Mouse (Mus musculus) CH12F3 (cell line): Measurements from ENCODE around the gene Gm826.

Experiments
- in situ Hi-C: fragments of 300-500 bp; cut with MboI; formaldehyde crosslinking; loops from 2 replicates; pipeline ENCODE4 v1.14.3; 2020; ENCODE audit warnings: low sequenced_read_pairs

The Gm826 gene

GRCm38 (mm10) chr2:160334111-160334661 lies at the start of gene Gm826:
TSS of gene Gm826 (minus strand) at chr2:160334162.
- in situ Hi-C loops = no loop called here

- in situ Hi-C loops = no loop called here
These were observed 49.5 kb upstream of the Gm826 start for GRCm38 (mm10) chr2:160383418-160383817.

- in situ Hi-C loops = loop anchor here (10.0 kb wide), 1 partner anchor 207 kb away; no protein-coding TSS in a partner anchor
These were observed 44.3 kb upstream of the Gm826 start for GRCm38 (mm10) chr2:160378271-160378670.

GRCm38 (mm10) chr2:160376236-160376635 lies 42.3 kb upstream of the Gm826 start:
- in situ Hi-C loops = loop anchor here (10.0 kb wide), 1 partner anchor 209 kb away; no protein-coding TSS in a partner anchor

DNA sequence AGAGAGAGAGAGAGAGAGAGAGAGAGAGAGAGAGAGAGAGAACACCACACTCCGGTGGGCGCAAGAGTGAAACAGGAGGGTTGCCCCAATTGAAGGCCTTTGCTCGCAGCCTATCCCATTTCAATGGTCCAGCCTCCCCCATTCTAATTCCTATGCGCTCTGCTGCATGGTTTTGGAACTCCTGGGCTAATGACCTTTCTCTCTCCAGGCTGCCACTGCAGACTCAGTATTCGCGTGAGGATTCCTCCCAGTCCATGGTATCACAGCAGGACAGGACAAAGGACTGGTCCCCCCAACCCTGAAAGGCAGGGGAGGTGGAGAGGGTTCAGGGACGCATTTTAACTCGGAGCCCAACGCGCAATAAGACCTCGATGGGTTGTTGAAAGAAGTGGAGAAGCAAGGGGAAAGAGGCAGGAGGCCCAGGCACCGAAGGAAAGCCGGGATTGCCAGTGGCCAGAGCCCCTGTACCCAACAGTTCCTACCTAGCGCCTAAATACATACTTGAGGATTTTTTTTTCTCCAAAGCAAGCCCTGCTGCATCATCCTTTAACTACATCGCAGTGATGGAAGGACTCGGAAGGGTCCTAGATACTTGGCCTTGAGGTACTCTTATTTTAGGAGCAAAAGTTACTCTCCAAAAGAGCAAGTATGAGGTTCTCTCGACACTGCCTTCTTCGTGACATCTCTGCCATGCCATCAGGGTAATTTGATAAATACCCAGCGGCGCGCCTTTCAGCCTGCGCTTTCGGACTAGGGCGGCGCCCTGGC lies 35.9 kb upstream of the Gm826 start:
- in situ Hi-C loops = loop anchor here (10.0 kb wide), 1 partner anchor 215 kb away; no protein-coding TSS in a partner anchor

GRCm38 (mm10) chr2:160368422-160369357 lies 34.7 kb upstream of the Gm826 start:
- in situ Hi-C loops = no loop called here

- in situ Hi-C loops = no loop called here
These were observed 33.7 kb upstream of the Gm826 start for GRCm38 (mm10) chr2:160367448-160368208.

- in situ Hi-C loops = no loop called here
These were observed 33.0 kb upstream of the Gm826 start, which contains the start of gene Mafb for GRCm38 (mm10) chr2:160366980-160367338. TSS of gene Mafb (minus strand) at chr2:160367065.

GRCm38 (mm10) chr2:160366111-160366979 lies 32.4 kb upstream of the Gm826 start:
- in situ Hi-C loops = no loop called here

DNA sequence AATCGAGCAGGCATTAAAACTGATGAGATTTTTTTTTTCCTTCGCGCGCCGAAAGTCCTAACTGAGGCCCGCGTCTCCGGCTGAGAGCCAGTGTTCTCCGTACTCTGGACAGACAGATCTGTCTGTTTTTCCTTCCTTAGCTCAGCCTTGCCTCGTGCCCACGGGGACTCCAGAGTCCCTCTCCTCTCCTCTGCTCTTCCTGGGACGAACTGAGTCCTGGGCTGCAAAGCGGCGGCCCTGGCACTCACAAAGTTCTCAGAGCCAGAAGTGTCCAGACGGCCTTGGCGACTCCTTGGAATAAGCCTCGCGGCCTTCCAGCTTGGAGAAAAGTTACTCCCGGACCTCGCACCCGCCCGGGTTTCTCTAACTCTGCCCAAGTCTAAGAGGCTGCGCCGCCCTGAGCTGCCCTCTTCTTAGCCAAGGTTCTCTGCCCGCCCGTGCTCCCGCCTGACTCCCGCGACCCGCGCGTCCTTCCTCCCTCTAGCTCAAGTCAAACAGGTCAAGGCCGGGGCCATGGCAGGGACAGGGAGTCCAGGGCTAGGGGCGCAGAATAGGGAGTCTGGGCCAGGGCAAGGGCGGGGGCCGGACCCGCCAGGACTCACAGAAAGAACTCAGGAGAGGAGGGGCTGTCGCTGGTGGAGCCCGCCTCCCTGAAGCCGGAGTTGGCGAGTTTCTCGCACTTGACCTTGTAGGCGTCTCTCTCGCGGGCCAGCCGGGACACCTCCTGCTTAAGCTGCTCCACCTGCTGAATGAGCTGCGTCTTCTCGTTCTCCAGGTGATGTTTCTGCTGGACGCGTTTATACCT lies 31.3 kb upstream of the Gm826 start:
- in situ Hi-C loops = no loop called here

GRCm38 (mm10) chr2:160364666-160365065 lies 30.7 kb upstream of the Gm826 start:
- in situ Hi-C loops = no loop called here

GRCm38 (mm10) chr2:160364128-160364650 lies 30.2 kb upstream of the Gm826 start:
- in situ Hi-C loops = no loop called here

GRCm38 (mm10) chr2:160363201-160363600 lies 29.2 kb upstream of the Gm826 start:
- in situ Hi-C loops = no loop called here

DNA sequence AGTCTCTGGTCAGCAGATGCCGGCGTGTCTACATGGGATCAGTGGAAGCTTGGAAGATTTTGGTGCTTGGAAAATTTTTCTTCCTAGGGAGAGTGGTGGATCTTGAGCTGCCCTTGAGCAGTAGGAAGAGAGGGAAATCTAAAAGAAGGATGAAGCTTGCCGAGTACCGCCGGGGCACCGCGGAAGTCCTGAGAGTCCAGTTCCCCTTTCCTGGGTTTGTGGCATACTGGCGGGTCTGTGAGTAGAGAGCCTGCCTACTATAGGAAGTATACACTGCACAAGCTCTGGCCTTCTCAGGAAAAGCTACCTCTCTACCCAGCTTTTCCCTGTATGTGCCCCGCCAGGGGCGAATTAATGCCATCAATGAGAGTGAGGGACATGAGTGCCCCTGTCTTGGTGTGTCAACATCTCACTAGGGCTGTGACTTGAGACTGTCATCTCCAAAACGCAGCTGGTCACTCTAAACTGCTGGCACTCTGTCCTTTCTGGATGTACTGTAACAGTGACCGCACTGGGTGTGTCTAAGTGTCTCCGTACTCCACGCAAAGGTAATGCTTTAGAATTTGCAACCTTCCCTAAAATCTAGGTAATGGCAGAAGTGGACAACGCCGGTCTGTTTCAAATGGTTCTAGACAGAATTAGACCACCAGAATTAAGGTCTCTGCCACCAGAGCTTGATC lies 27.6 kb upstream of the Gm826 start:
- in situ Hi-C loops = no loop called here

GRCm38 (mm10) chr2:160360234-160360874 lies 26.4 kb upstream of the Gm826 start:
- in situ Hi-C loops = no loop called here

DNA sequence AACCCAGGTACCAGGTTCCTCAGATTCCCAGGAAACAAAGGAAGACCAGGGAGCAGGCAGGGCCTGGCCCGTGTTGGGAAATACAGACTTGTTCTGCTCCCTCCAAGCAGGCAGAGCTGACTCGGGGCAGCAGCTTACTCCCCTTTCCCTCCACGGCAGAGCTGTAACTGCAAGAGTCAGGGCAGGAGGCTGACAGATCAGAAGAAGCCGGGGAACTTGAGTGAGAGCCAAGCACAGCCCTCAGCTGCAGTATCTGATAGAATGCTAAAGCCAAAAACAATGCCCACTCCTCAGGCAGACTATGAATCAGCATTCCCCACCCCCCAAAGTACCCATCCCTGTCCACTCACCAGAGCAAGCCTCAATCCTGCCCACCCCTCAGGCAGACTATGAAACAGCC lies 24.9 kb upstream of the Gm826 start:
- in situ Hi-C loops = no loop called here

DNA sequence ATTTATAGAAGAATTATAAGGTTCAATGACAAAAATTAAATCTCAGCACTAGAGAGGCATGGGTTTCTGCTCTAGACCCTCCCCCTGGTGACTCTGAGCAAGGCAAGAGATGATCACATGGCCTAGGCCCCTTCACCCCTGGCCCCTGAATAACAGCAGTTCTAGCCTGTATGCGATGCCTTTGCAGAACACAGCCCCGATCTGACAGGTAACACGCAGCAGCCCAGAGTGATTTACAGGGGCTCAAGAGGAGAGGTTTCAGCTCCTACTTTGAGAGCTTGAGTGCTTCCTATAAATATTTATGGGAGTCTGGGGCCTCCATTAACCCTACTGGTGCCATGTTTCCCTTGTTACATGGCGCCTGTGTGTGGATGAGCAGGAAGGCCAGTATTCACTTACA lies 23.5 kb upstream of the Gm826 start:
- in situ Hi-C loops = no loop called here

GRCm38 (mm10) chr2:160356132-160356531 lies 22.2 kb upstream of the Gm826 start:
- in situ Hi-C loops = no loop called here
